Mouse (Mus musculus) CH12.LX (cell line): ENCODE measurements at regions not wholly inside any gene's neighbourhood (a gene's known extent, or its start where the extent isn't known, plus 50 kb on each side); places are given as distances from the start of the nearest gene placed in this dataset.
"Not testable (repeated sequence)": the region's sequence is repeated elsewhere in the genome, so short reads cannot be mapped to it uniquely, and the experiment has no call there.

Experiments used
- CTCF ChIP-seq, 2 experiments: IDR thresholded peaks in 1 of 2; conservative IDR thresholded peaks in 1 of 2; 2 replicates each; pipeline ENCODE4 v1.5.1; 2011 to 2012; ENCODE audit warnings: low read depth in 2 of 2, low read length in 2 of 2, improper control_type of control experiment in 1 of 2, inconsistent platforms in 1 of 2, mild to moderate bottlenecking in 1 of 2, moderate library complexity in 1 of 2
- E2F4 ChIP-seq: IDR thresholded peaks from 2 replicates; pipeline ENCODE4 v1.6.1; 2011; ENCODE audit warnings: low read depth, low read length, improper control_type of control experiment; ENCODE audit not compliant: insufficient replicate concordance
- EP300 ChIP-seq: IDR thresholded peaks from 2 replicates; pipeline ENCODE4 v1.6.1; 2011; ENCODE audit warnings: low read length, improper control_type of control experiment
- IRF4 ChIP-seq: IDR thresholded peaks from 2 replicates; pipeline ENCODE4 v1.6.1; 2014; ENCODE audit warnings: low read depth, mild to moderate bottlenecking, inconsistent platforms, low read length, improper control_type of control experiment
- MAZ ChIP-seq: IDR thresholded peaks from 2 replicates; pipeline ENCODE4 v1.6.1; 2012; ENCODE audit warnings: low read depth, mild to moderate bottlenecking, inconsistent platforms, low read length, improper control_type of control experiment, moderate library complexity
- SIN3A ChIP-seq: IDR thresholded peaks from 2 replicates; pipeline ENCODE4 v1.6.1; 2012; ENCODE audit warnings: low read length, improper control_type of control experiment, inconsistent platforms
- TBP ChIP-seq: conservative IDR thresholded peaks from 2 replicates; pipeline ENCODE4 v1.6.1; 2011; ENCODE audit warnings: low read depth, low read length, improper control_type of control experiment
- UBTF ChIP-seq: IDR thresholded peaks from 2 replicates; pipeline ENCODE4 v1.6.1; 2012; ENCODE audit warnings: low read depth, mild to moderate bottlenecking, inconsistent platforms, low read length, improper control_type of control experiment, moderate library complexity
- ZC3H11A ChIP-seq: IDR thresholded peaks from 2 replicates; pipeline ENCODE4 v1.6.1; 2012; ENCODE audit warnings: low read depth, mild to moderate bottlenecking, inconsistent platforms, low read length, improper control_type of control experiment
- ZMIZ1 ChIP-seq: IDR thresholded peaks from 2 replicates; pipeline ENCODE4 v1.6.1; 2012; ENCODE audit warnings: low read depth, mild to moderate bottlenecking, inconsistent platforms, low read length, improper control_type of control experiment
- ZNF384 ChIP-seq: IDR thresholded peaks from 2 replicates; pipeline ENCODE4 v1.6.1; 2012; ENCODE audit warnings: low read depth, low read length, improper control_type of control experiment, inconsistent platforms

- TF ChIP-seq CTCF (conservative IDR thresholded peaks at IDR 0.05 in 1 of 2, IDR thresholded peaks at IDR 0.05 in 1 of 2; ENCODE audit: low read depth in 2 of 2, low read length in 2 of 2); IRF4; ZC3H11A; E2F4; EP300; UBTF; ZMIZ1; MAZ; ZNF384; SIN3A; TBP: not testable (repeated sequence)
Observed at GRCm38 (mm10) chr6:69858631-69859030, 933.4 kb downstream of the Rpia start.
